Mouse (Mus musculus) CH12.LX (cell line): Measurements from ENCODE around the gene Degs2. TPM values are rescaled to one million over a fixed set of nuclear protein-coding genes. Genes with fewer than 3 reads are reported as not detected.
"Not testable (repeated sequence)": the region's sequence is repeated elsewhere in the genome, so short reads cannot be mapped to it uniquely, and the experiment has no call there.

Experiments
- DNase-seq: peaks from one replicate; pipeline ENCODE4 v3.0.0-alpha.2; 2013; ENCODE audit errors: extremely low read depth
- H3K27ac ChIP-seq: 2 replicates; pipeline ENCODE4 v1.5.1; 2012; ENCODE audit warnings: low read depth, mild to moderate bottlenecking, control low read depth, moderate library complexity; ENCODE audit not compliant: insufficient read depth
- H3K27me3 ChIP-seq: replicated peaks from 2 replicates; pipeline ENCODE3; 2012; ENCODE audit warnings: inconsistent platforms
- H3K36me3 ChIP-seq, 2 experiments: replicated peaks in 1 of 2; 2 replicates each; pipeline versions ENCODE3 to v1.6.1; 2012; ENCODE audit warnings: inconsistent platforms in 1 of 2, low read length in 1 of 2, mild to moderate bottlenecking in 1 of 2, mixed read lengths in 1 of 2, moderate library complexity in 1 of 2; ENCODE audit not compliant: control insufficient read depth in 1 of 2, insufficient read depth in 1 of 2
- H3K4me1 ChIP-seq, 2 experiments: 2 replicates each; pipeline ENCODE4 v1.6.1; 2012; ENCODE audit warnings: inconsistent platforms in 1 of 2, moderate library complexity in 1 of 2; ENCODE audit not compliant: insufficient read depth in 2 of 2, control insufficient read depth in 1 of 2
- H3K4me2 ChIP-seq: 2 replicates; pipeline ENCODE4 v1.6.1; 2012; ENCODE audit warnings: low read depth, mild to moderate bottlenecking, control low read depth; ENCODE audit not compliant: poor library complexity, insufficient read depth, severe bottlenecking
- H3K4me3 ChIP-seq, 3 experiments: fragments of 150-350 bp in 1 of 3; sonication (generic) in 1 of 3; replicated peaks in 1 of 3; 2 replicates each; pipeline versions ENCODE3 to v1.5.1; 2011 to 2012; ENCODE audit warnings: low read depth in 2 of 3, low read length in 2 of 3, mild to moderate bottlenecking in 2 of 3, moderate library complexity in 2 of 3, control low read depth in 1 of 3, improper control_type of control experiment in 1 of 3, inconsistent platforms in 1 of 3, mixed read lengths in 1 of 3; ENCODE audit not compliant: poor library complexity in 1 of 3
- H3K79me2 ChIP-seq: replicated peaks from 2 replicates; pipeline ENCODE4 v1.6.1; 2012; ENCODE audit warnings: mild to moderate bottlenecking, moderate library complexity; ENCODE audit not compliant: control insufficient read depth, poor library complexity, insufficient read depth, severe bottlenecking; ENCODE audit errors: extremely low read depth
- H3K9ac ChIP-seq: 2 replicates; pipeline ENCODE4 v1.6.1; 2012; ENCODE audit warnings: low read depth, mild to moderate bottlenecking, control low read depth, moderate library complexity; ENCODE audit not compliant: insufficient read depth
- H3K9me3 ChIP-seq: replicated peaks from 2 replicates; pipeline ENCODE3; 2012; ENCODE audit warnings: low read length, inconsistent platforms, mixed read lengths
- BHLHE40 ChIP-seq: IDR thresholded peaks from 2 replicates; pipeline ENCODE4 v1.6.1; 2011; ENCODE audit warnings: mild to moderate bottlenecking, low read depth, low read length, improper control_type of control experiment
- CTCF ChIP-seq, 2 experiments: IDR thresholded peaks in 1 of 2; conservative IDR thresholded peaks in 1 of 2; 2 replicates each; pipeline ENCODE4 v1.5.1; 2011 to 2012; ENCODE audit warnings: low read depth in 2 of 2, low read length in 2 of 2, improper control_type of control experiment in 1 of 2, inconsistent platforms in 1 of 2, mild to moderate bottlenecking in 1 of 2, moderate library complexity in 1 of 2
- ETS1 ChIP-seq: conservative IDR thresholded peaks from 2 replicates; pipeline ENCODE4 v1.6.1; 2012; ENCODE audit warnings: low read depth, mild to moderate bottlenecking, inconsistent platforms, low read length, improper control_type of control experiment, moderate library complexity
- IRF4 ChIP-seq: IDR thresholded peaks from 2 replicates; pipeline ENCODE4 v1.6.1; 2014; ENCODE audit warnings: low read depth, mild to moderate bottlenecking, inconsistent platforms, low read length, improper control_type of control experiment
- MAFK ChIP-seq: IDR thresholded peaks from 2 replicates; pipeline ENCODE4 v1.6.1; 2011; ENCODE audit warnings: low read length, improper control_type of control experiment; ENCODE audit not compliant: insufficient replicate concordance
- MEF2A ChIP-seq: IDR thresholded peaks from 2 replicates; pipeline ENCODE4 v1.6.1; 2014; ENCODE audit warnings: low read depth, mild to moderate bottlenecking, inconsistent platforms, low read length, improper control_type of control experiment, borderline replicate concordance
- MXI1 ChIP-seq: IDR thresholded peaks from 2 replicates; pipeline ENCODE4 v1.6.1; 2011; ENCODE audit warnings: mild to moderate bottlenecking, low read depth, low read length, improper control_type of control experiment
- MYC ChIP-seq: IDR thresholded peaks from 2 replicates; pipeline ENCODE4 v1.6.1; 2011; ENCODE audit warnings: low read depth, mild to moderate bottlenecking, improper control_type of control experiment, low read length
- NRF1 ChIP-seq: IDR thresholded peaks from 2 replicates; pipeline ENCODE4 v1.6.1; 2014; ENCODE audit warnings: low read depth, mild to moderate bottlenecking, inconsistent platforms, low read length, improper control_type of control experiment, moderate library complexity
- POLR2A ChIP-seq: IDR thresholded peaks from 2 replicates; pipeline ENCODE4 v1.6.1; 2011; ENCODE audit warnings: low read depth, mild to moderate bottlenecking, improper control_type of control experiment, low read length
- POLR2AphosphoS2 ChIP-seq: IDR thresholded peaks from 2 replicates; pipeline ENCODE4 v1.6.1; 2011; ENCODE audit warnings: low read depth, low read length, improper control_type of control experiment
- RAD21 ChIP-seq: IDR thresholded peaks from 2 replicates; pipeline ENCODE4 v1.6.1; 2011; ENCODE audit warnings: low read depth, mild to moderate bottlenecking, low read length, improper control_type of control experiment, moderate library complexity
- SIN3A ChIP-seq: IDR thresholded peaks from 2 replicates; pipeline ENCODE4 v1.6.1; 2012; ENCODE audit warnings: low read length, improper control_type of control experiment, inconsistent platforms
- TBP ChIP-seq: conservative IDR thresholded peaks from 2 replicates; pipeline ENCODE4 v1.6.1; 2011; ENCODE audit warnings: low read depth, low read length, improper control_type of control experiment
- USF1 ChIP-seq: IDR thresholded peaks from 2 replicates; pipeline ENCODE4 v1.6.1; 2014; ENCODE audit warnings: low read depth, mild to moderate bottlenecking, inconsistent platforms, low read length, improper control_type of control experiment
- USF2 ChIP-seq: conservative IDR thresholded peaks from 2 replicates; pipeline ENCODE4 v1.6.1; 2011; ENCODE audit warnings: low read depth, low read length, improper control_type of control experiment
- ZNF384 ChIP-seq: IDR thresholded peaks from 2 replicates; pipeline ENCODE4 v1.6.1; 2012; ENCODE audit warnings: low read depth, low read length, improper control_type of control experiment, inconsistent platforms
- dilution Hi-C: fragments of 300-500 bp; cut with MboI; formaldehyde crosslinking; loops from 2 replicates; pipeline ENCODE4 v1.14.3; 2020; ENCODE audit warnings: low sequenced_read_pairs; ENCODE audit not compliant: extremely low pct_unique_long_range_greater_than_20kb, extremely low pct_ligation_motif_present
- in situ Hi-C: fragments of 300-500 bp; cut with MboI; formaldehyde crosslinking; loops from 3 replicates; pipeline ENCODE4 v1.14.3; 2019; ENCODE audit warnings: low sequenced_read_pairs, low pct_ligation_motif_present, low pct_unique_long_range_greater_than_20kb, mixed read lengths
- polyA plus RNA-seq: library from polyadenylated mRNA; unstranded; fragments of >175 nt; gene quantifications from 2 replicates; pipeline ENCODE4 v1.2.1, GENCODE M21; 2012; ENCODE audit warnings: low read depth; ENCODE audit not compliant: insufficient read length
- total RNA-seq, 2 experiments: library from RNA; depleted of rRNA; stranded (reverse); fragments of 300-350 nt in 1 of 2; fragments of >200 nt in 1 of 2; gene quantifications; 2 replicates each; pipeline ENCODE4 v1.2.3; 2012 to 2014

Gene Degs2
- total and polyA plus RNA-seq, 3 experiments: not detected

DNA sequence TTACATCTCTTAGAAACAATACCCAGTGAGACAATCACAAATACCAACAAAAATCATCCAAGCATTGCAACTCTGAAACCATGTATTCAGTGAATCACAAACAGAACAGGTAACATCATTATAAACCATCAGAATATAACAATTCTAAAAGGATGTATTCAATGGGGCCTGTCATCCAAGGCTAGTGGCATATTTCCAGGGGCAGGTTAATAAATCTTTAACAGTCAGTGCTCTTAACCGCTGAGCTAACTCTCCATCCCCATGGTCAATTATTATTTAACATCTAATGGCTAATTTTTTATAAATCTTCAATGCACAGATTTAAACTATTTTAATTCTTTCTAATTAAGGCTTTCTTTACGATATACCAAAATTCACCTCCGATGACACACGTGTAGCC, 20.3 kb upstream of the Degs2 start:
- no peaks in the 10 kb centered on the region for H3K36me3 ChIP-seq
- H3K4me3 ChIP-seq: no peak overlapping the region
- peaks cover 41% of the 10 kb centered on the region for H3K27me3 ChIP-seq
- H3K4me2 ChIP-seq: no peak overlapping the region
- in situ Hi-C loops (no loop called here), dilution Hi-C loops (no loop called here)
- no peak overlapping the region for H3K9ac ChIP-seq
- no peak overlapping the region for H3K27ac ChIP-seq
- peaks cover 3% of the 10 kb centered on the region for H3K9me3 ChIP-seq
- H3K79me2 ChIP-seq: no peaks in the 10 kb centered on the region; the same call in 1 of the 2 replicates
- TF ChIP-seq IRF4 (no peak), MEF2A (no peak), RAD21 (no peak), MXI1 (no peak), POLR2AphosphoS2 (no peak), USF1 (no peak), TBP (no peak), ETS1 (no peak), POLR2A (no peak)
- no peaks in the 10 kb centered on the region for H3K4me1 ChIP-seq
- no peak for DNase-seq

DNA sequence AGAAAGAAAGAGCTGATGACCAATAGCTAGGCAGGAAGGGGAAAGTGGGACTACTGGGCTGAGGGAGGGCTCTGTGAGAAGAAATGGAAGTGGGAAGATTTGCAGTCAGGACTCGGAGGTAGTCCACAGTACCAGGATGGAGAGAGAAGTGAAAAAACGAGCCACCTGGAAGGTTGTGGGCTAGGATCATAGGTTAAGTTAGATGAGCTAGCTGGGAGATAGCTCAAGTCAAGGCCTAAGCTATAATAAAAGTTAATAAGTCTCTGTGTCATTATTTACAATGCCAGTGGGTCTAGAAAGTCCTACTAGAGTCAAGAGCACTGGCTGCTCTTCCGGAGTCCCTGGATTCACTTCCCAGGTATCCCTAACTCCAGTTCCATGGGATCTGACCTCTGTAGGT, 16.4 kb upstream of the Degs2 start:
- dilution Hi-C loops (no loop called here), in situ Hi-C loops (no loop called here)
- peaks cover 2% of the 10 kb centered on the region for H3K9me3 ChIP-seq
- H3K36me3 ChIP-seq: no peaks in the 10 kb centered on the region
- no peak for DNase-seq
- H3K4me2 ChIP-seq: no peak overlapping the region
- H3K4me1 ChIP-seq: no peaks in the 10 kb centered on the region
- H3K79me2 ChIP-seq: no peaks in the 10 kb centered on the region; the same call in 1 of the 2 replicates
- no peak overlapping the region for H3K9ac ChIP-seq
- H3K4me3 ChIP-seq: no peak overlapping the region
- peaks cover 51% of the 10 kb centered on the region for H3K27me3 ChIP-seq
- H3K27ac ChIP-seq: no peak overlapping the region
- TF ChIP-seq CTCF (conservative IDR thresholded peaks at IDR 0.05 in 1 of 2, IDR thresholded peaks at IDR 0.05 in 1 of 2; ENCODE audit: low read depth in 2 of 2, low read length in 2 of 2): no peak
- no peak for TF ChIP-seq ZNF384
- TF ChIP-seq ETS1: no peak
- TF ChIP-seq RAD21: no peak
- no peak for TF ChIP-seq SIN3A
- no peak for TF ChIP-seq USF2
- no peak for TF ChIP-seq MYC
- TF ChIP-seq NRF1: no peak
- no peak for TF ChIP-seq MAFK
- no peak for TF ChIP-seq TBP

DNA sequence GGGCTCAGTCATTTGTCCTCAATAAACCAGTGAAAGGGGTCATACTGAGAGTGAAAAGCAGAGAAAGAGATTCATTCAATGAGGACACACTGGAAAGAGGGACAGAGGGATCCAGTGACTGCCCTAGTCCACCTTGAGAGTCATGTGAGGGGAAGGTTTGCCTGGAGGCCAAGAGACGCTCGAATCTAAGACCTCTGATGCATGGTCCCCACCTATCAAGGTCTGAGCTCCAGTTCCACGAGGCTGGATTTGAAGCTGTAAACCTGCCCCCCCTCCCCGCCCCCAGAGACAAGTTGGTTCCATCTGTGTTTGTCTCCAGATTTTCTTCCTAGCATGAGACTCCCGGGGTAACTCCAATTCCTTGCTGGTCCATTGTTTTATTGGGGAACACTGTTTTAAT, 13.7 kb upstream of the Degs2 start:
- Histone ChIP-seq H3K4me2 (no peak overlapping the region), H3K36me3 (no peaks in the 10 kb centered on the region), H3K9ac (no peak overlapping the region), H3K4me1 (no peaks in the 10 kb centered on the region), H3K27me3 (peaks cover 52% of the 10 kb centered on the region), H3K79me2 (no peaks in the 10 kb centered on the region), H3K27ac (no peak overlapping the region), H3K4me3 (no peak overlapping the region), H3K9me3 (no peaks in the 10 kb centered on the region)
- TF ChIP-seq BHLHE40 (no peak), MYC (no peak)
- dilution Hi-C loops (no loop called here), in situ Hi-C loops (no loop called here)
- no peak for DNase-seq

DNA sequence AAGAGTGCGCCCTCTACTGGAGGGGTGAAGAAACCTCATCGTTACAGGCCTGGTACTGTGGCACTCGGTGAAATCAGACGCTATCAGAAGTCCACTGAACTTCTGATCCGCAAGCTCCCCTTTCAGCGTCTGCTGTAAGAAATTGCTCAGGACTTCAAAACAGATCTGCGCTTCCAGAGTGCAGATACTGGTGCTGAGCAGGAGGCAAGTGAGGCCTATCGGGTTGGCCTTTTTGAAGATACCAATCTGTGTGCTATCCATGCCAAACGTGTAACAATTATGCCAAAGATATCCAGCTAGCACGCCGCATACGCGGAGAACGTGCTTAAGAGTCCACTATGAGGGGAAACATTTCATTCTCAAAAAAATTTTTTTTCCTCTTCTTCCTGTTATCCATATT, 11.9 kb upstream of the Degs2 start:
- H3K9ac ChIP-seq, H3K79me2 ChIP-seq, H3K4me2 ChIP-seq, in situ Hi-C loops, H3K27ac ChIP-seq, H3K36me3 ChIP-seq, dilution Hi-C loops, H3K4me1 ChIP-seq, H3K9me3 ChIP-seq, DNase-seq, H3K4me3 ChIP-seq: not testable (repeated sequence)
- H3K27me3 ChIP-seq: peaks cover 52% of the 10 kb centered on the region
